Mouse (Mus musculus) lung, embryonic 16.5 days (tissue): Measurements from ENCODE around the gene Eno4. TPM values are rescaled to one million over a fixed set of nuclear protein-coding genes. Genes with fewer than 3 reads are reported as not detected.

Source experiments
- ATAC-seq: fragments of 200-750 bp; cut with Nextera tagmentation; 2 replicates; pipeline ENCODE4 v1.8.0; 2017; ENCODE audit warnings: low read depth, mild to moderate bottlenecking, moderate library complexity
- H3K27ac ChIP-seq: fragments of 300-500 bp; sonication (generic); 2 replicates; pipeline ENCODE4 v1.5.1; 2014; ENCODE audit warnings: mild to moderate bottlenecking, control low read depth, low read length
- H3K27me3 ChIP-seq: fragments of 300-500 bp; sonication (generic); 2 replicates; pipeline ENCODE4 v1.6.1; 2014; ENCODE audit warnings: low read depth, low read length, mixed read lengths; ENCODE audit not compliant: control insufficient read depth, insufficient read depth
- H3K36me3 ChIP-seq: fragments of 300-500 bp; sonication (generic); 2 replicates; pipeline ENCODE4 v1.6.1; 2014; ENCODE audit warnings: low read length; ENCODE audit not compliant: control insufficient read depth, insufficient read depth
- H3K4me1 ChIP-seq: fragments of 300-500 bp; sonication (generic); replicated peaks from 2 replicates; pipeline ENCODE4 v1.6.1; 2014; ENCODE audit warnings: low read length, mixed read lengths; ENCODE audit not compliant: control insufficient read depth, insufficient read depth
- H3K4me2 ChIP-seq: fragments of 300-500 bp; sonication (generic); 2 replicates; pipeline ENCODE4 v1.6.1; 2014; ENCODE audit warnings: low read depth, low read length, control low read depth
- H3K4me3 ChIP-seq: fragments of 300-500 bp; sonication (generic); 2 replicates; pipeline ENCODE4 v1.5.1; 2014; ENCODE audit warnings: mild to moderate bottlenecking, low read length, control low read depth
- H3K9ac ChIP-seq: fragments of 300-500 bp; sonication (generic); 2 replicates; pipeline ENCODE4 v1.6.1; 2014; ENCODE audit warnings: low read length, control low read depth
- H3K9me3 ChIP-seq: fragments of 300-500 bp; sonication (generic); 2 replicates; pipeline ENCODE4 v1.6.1; 2016; ENCODE audit warnings: low read length; ENCODE audit not compliant: control insufficient read depth
- WGBS: fragments of 180-500 bp; shearing (Covaris S2); extraction: QIAGEN DNeasy Blood & Tissue Kit; methylation state at CpG from one replicate; pipeline ENCODE4 v1.1.7; 2014; 5-methylcytosine and 5-hydroxymethylcytosine counted together
- microRNA-seq: library from miRNA; unstranded; fragments of <30 nt; microRNA quantifications from one replicate; pipeline ENCODE4, GENCODE M21; 2016
- polyA plus RNA-seq: library from polyadenylated mRNA; unstranded; fragments of >200 nt; fragmentation: Nextera tagmentation; extraction: Ambion mirVana; gene quantifications from 2 replicates; pipeline ENCODE4 v1.2.1, GENCODE M21; 2015

Eno4 gene
- polyA plus RNA-seq, 1 experiment from 2014 or later = 2.1 TPM

GRCm38 (mm10) chr19:59002827-59003226 lies 59.6 kb downstream of the Eno4 start:
- H3K27ac ChIP-seq = no peak overlapping the region
- WGBS = 84% methylated on average over 6 of the region's 6 CpGs
- no peak overlapping the region for H3K9ac ChIP-seq
- H3K4me2 ChIP-seq = no peak overlapping the region
- no peak for ATAC-seq
- no peak overlapping the region for H3K4me3 ChIP-seq
- H3K36me3 ChIP-seq = no peaks in the 10 kb centered on the region
- H3K4me1 ChIP-seq = no peaks in the 10 kb centered on the region
- no peaks in the 10 kb centered on the region for H3K27me3 ChIP-seq
- no peaks in the 10 kb centered on the region for H3K9me3 ChIP-seq

GRCm38 (mm10) chr19:59006577-59007340 lies 63.5 kb downstream of the Eno4 start:
- H3K27ac ChIP-seq = no peak overlapping the region
- no peaks in the 10 kb centered on the region for H3K4me1 ChIP-seq
- 80% methylated on average over 15 of the region's 15 CpGs for WGBS

GRCm38 (mm10) chr19:59010802-59011201 lies 67.6 kb downstream of the Eno4 start:
- Histone ChIP-seq H3K4me3 (no peak overlapping the region), H3K4me1 (no peaks in the 10 kb centered on the region), H3K27me3 (no peaks in the 10 kb centered on the region), H3K4me2 (no peak overlapping the region), H3K9ac (no peak overlapping the region), H3K27ac (no peak overlapping the region), H3K9me3 (no peaks in the 10 kb centered on the region), H3K36me3 (no peaks in the 10 kb centered on the region)
- 60% methylated on average over 5 of the region's 5 CpGs for WGBS
- ATAC-seq = no peak

More at GRCm38 (mm10) chr19:59006577-59007340, 63.5 kb downstream of the Eno4 start:
- no peaks in the 10 kb centered on the region for H3K9me3 ChIP-seq
- no peaks in the 10 kb centered on the region for H3K27me3 ChIP-seq
- H3K4me2 ChIP-seq = no peak overlapping the region
- ATAC-seq = no peak
- no peak overlapping the region for H3K4me3 ChIP-seq
- H3K9ac ChIP-seq = no peak overlapping the region
- H3K36me3 ChIP-seq = no peaks in the 10 kb centered on the region

Small RNA genes lying within 50 kb of the gene (microRNA-seq; reads per million reads assigned to microRNA genes)
- 7.1 reads per million, percentile 21 among the genes with 10 or more reads in this experiment for gene Mir3086

Other genes with a start within 250 kb of the Eno4 start
- 0.30 and 2.6 TPM in 2 replicates for gene Pnliprp1, start 214.5 kb upstream of the Eno4 start, polyA plus RNA-seq
- gene Pnliprp2, start 183.7 kb upstream of the Eno4 start, polyA plus RNA-seq = 0.13 and 0.21 TPM in 2 replicates
- not detected in 2 replicates for gene 1700019N19Rik, start 149.0 kb upstream of the Eno4 start, polyA plus RNA-seq
- gene Hspa12a, start 229 bp downstream of the Eno4 start, polyA plus RNA-seq = 5.5 and 6.0 TPM in 2 replicates
- gene Shtn1, start 132.7 kb downstream of the Eno4 start, polyA plus RNA-seq = 6.4 and 7.2 TPM in 2 replicates
- not detected in 2 replicates for gene Vax1, start 226.6 kb downstream of the Eno4 start, polyA plus RNA-seq